Mouse (Mus musculus): ENCODE measurements at regions not wholly inside any gene's neighbourhood (a gene's known extent, or its start where the extent isn't known, plus 50 kb on each side); places are given as distances from the start of the nearest gene placed in this dataset.

- TF ChIP-seq POLR2A (IDR thresholded peaks at IDR 0.05; ENCODE audit: control insufficient read depth, low read depth, low read length) (no peak), CTCF (IDR thresholded peaks at IDR 0.05; ENCODE audit: control insufficient read depth, insufficient read depth, insufficient replicate concordance, low read depth, low read length) (no peak)
Measured at GRCm38 (mm10) chr1:169347692-169348091, 183.6 kb downstream of the Nuf2 start.

Data from testis, adult 2 months (tissue).